Mouse (Mus musculus) liver, postnatal 0 days (tissue): ENCODE measurements around the gene Med13.

ENCODE experiments used
- CTCF ChIP-seq: sonication (generic); IDR thresholded peaks from 2 replicates; pipeline ENCODE4 v1.5.1; 2016; ENCODE audit warnings: antibody characterized with exemption, low read depth
- EP300 ChIP-seq: IDR thresholded peaks from 2 replicates; pipeline ENCODE4 v1.6.1; 2016; ENCODE audit warnings: antibody characterized with exemption, low read depth, mild to moderate bottlenecking

GRCm38 (mm10) chr11:86226646-86227180, 130.7 kb downstream of the Med13 start:
- TF ChIP-seq CTCF = no peak
- no peak for TF ChIP-seq EP300
